Mouse (Mus musculus) left cerebral cortex, postnatal 25 days (tissue): ENCODE results near the gene Oaz3. TPM values are rescaled to one million over a fixed set of nuclear protein-coding genes. Genes with fewer than 3 reads are reported as not detected.

Experiments used
- DNase-seq, 2 experiments: peaks; one replicate each; pipeline ENCODE4 v3.0.0; 2022; ENCODE audit warnings: low spot score in 2 of 2, mixed read lengths in 1 of 2
- intact Hi-C: fragments of 180-260 bp; cut with DNase I; formaldehyde crosslinking; loops from one replicate; pipeline ENCODE4 v1.15.1; 2025
- total RNA-seq, 2 experiments: library from RNA; stranded (reverse); gene quantifications; 2 replicates each; pipeline ENCODE4 v1.2.3; 2021

Gene Oaz3
- total RNA-seq, 2 experiments from 2014 or later, result not detected

GRCm38 (mm10) chr3:94396851-94397250, 46.9 kb downstream of the Oaz3 start:
- no peak for DNase-seq
- intact Hi-C loops, result no loop called here

- intact Hi-C loops, result no loop called here
- DNase-seq, result no peak
Measured at GRCm38 (mm10) chr3:94396336-94396735, 47.4 kb downstream of the Oaz3 start.

GRCm38 (mm10) chr3:94393049-94393448, 50.7 kb downstream of the Oaz3 start:
- DNase-seq, result no peak
- intact Hi-C loops, result no loop called here

- no peak for DNase-seq
- intact Hi-C loops, result no loop called here
Measured at GRCm38 (mm10) chr3:94392128-94392527, 51.6 kb downstream of the Oaz3 start.

- intact Hi-C loops, result no loop called here
- no peak for DNase-seq
Measured at GRCm38 (mm10) chr3:94391001-94391400, 52.7 kb downstream of the Oaz3 start.

- intact Hi-C loops, result no loop called here
Measured at GRCm38 (mm10) chr3:94389420-94389819, 54.3 kb downstream of the Oaz3 start.

GRCm38 (mm10) chr3:94388047-94388446, 55.7 kb downstream of the Oaz3 start:
- intact Hi-C loops, result no loop called here
- DNase-seq, result no peak

More at GRCm38 (mm10) chr3:94389420-94389819, 54.3 kb downstream of the Oaz3 start:
- DNase-seq, result no peak

- intact Hi-C loops, result no loop called here
- DNase-seq, result no peak
Measured at GRCm38 (mm10) chr3:94387391-94387790, 56.3 kb downstream of the Oaz3 start.

- no peak for DNase-seq
- intact Hi-C loops, result no loop called here
Measured at GRCm38 (mm10) chr3:94386671-94387070, 57.0 kb downstream of the Oaz3 start.

- DNase-seq, result no peak
- intact Hi-C loops, result no loop called here
Measured at GRCm38 (mm10) chr3:94383476-94383875, 60.2 kb downstream of the Oaz3 start.

Other genes starting within 250 kb of the Oaz3 start
- not detected for gene Gm5286, start 247.2 kb downstream of the Oaz3 start, total RNA-seq
- gene Gm4778, start 179.9 kb downstream of the Oaz3 start, total RNA-seq, result not detected
- gene Them4, start 133.8 kb downstream of the Oaz3 start, total RNA-seq, result 10 to 100 TPM; 20.5 to 21.5 TPM
- not detected for gene Them5, start 101.8 kb downstream of the Oaz3 start, total RNA-seq
- under 1 TPM; 0.64 to 0.76 TPM for gene C2cd4d, start 81.5 kb downstream of the Oaz3 start, total RNA-seq
- gene Rorc, start 71.1 kb downstream of the Oaz3 start, total RNA-seq, result under 1 TPM; 0.21 to 0.60 TPM
- gene Lingo4, start 45.4 kb downstream of the Oaz3 start, total RNA-seq, result 1 to 10 TPM in 1 of 2 experiments, under 1 TPM in 1; 0.87 to 1.4 TPM
- 10 to 100 TPM; 35.1 to 37.9 TPM for gene Tdrkh, start 30.6 kb downstream of the Oaz3 start, total RNA-seq
- 10 to 100 TPM; 37.8 to 38.9 TPM for gene Mrpl9, start 597 bp downstream of the Oaz3 start, total RNA-seq
- 100 to 1,000 TPM; 166 to 170 TPM for gene Celf3, start 34.4 kb upstream of the Oaz3 start, total RNA-seq
- 1 to 10 TPM; 4.2 to 5.3 TPM for gene Riiad1, start 36.4 kb upstream of the Oaz3 start, total RNA-seq
- gene Snx27, start 138.8 kb upstream of the Oaz3 start, total RNA-seq, result 10 to 100 TPM; 95.8 to 98.3 TPM
- not detected for gene Gm10972, start 199.2 kb upstream of the Oaz3 start, total RNA-seq
- gene Tuft1, start 215.0 kb upstream of the Oaz3 start, total RNA-seq, result 1 to 10 TPM; 1.3 to 1.6 TPM
- gene Selenbp2, start 249.6 kb upstream of the Oaz3 start, total RNA-seq, result 1 to 10 TPM in 1 of 2 experiments, not detected in 1; 1.1 TPM